Mouse (Mus musculus): ENCODE measurements at regions not wholly inside any gene's neighbourhood (a gene's known extent, or its start where the extent isn't known, plus 50 kb on each side); places are given as distances from the start of the nearest gene placed in this dataset.

DNA sequence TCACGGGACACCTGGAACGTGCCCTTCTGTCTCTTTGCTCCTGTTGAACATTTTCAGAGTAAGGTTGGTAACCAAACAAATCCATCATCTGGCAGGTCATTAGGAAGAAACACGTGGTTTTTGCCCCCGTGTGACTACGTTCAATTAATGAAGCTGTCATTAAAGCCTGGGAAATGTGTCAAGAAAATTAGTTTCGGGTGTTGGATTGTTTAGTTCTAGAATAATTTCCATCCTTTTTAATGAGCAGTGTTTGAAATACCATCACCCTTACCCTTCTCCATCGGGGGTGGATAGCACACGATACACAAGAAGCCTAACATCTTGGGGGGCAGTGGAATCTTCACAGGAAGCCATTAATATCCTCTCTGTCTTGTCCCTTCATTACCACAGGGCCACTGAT lies 107.7 kb downstream of the Far1 start:
- Histone ChIP-seq H3K4me2 (ENCODE audit: low read depth) (no peak overlapping the region), H3K27me3 (ENCODE audit: control insufficient read depth, insufficient read depth, insufficient read length) (peaks cover 4% of the 10 kb centered on the region), H3ac (ENCODE audit: control insufficient read depth, insufficient read length) (no peak overlapping the region), H3K79me2 (ENCODE audit: control insufficient read depth, insufficient read depth) (no peaks in the 10 kb centered on the region), H3K4me3 (no peak overlapping the region), H3K36me3 (ENCODE audit: control insufficient read depth, insufficient read depth) (no peaks in the 10 kb centered on the region)
- no peak for TF ChIP-seq USF1 (IDR thresholded peaks at IDR 0.05; ENCODE audit: low read depth)
- TF ChIP-seq REST (IDR thresholded peaks at IDR 0.05; ENCODE audit: insufficient read depth, insufficient read length) = no peak
- no peak for TF ChIP-seq MYOD1 (IDR thresholded peaks at IDR 0.05; ENCODE audit: control insufficient read depth in 1 of 3, insufficient read length in 2 of 3, low read depth in 2 of 3)
- TF ChIP-seq SRF (IDR thresholded peaks at IDR 0.05; ENCODE audit: control insufficient read depth, insufficient read length, low read depth) = no peak

DNA sequence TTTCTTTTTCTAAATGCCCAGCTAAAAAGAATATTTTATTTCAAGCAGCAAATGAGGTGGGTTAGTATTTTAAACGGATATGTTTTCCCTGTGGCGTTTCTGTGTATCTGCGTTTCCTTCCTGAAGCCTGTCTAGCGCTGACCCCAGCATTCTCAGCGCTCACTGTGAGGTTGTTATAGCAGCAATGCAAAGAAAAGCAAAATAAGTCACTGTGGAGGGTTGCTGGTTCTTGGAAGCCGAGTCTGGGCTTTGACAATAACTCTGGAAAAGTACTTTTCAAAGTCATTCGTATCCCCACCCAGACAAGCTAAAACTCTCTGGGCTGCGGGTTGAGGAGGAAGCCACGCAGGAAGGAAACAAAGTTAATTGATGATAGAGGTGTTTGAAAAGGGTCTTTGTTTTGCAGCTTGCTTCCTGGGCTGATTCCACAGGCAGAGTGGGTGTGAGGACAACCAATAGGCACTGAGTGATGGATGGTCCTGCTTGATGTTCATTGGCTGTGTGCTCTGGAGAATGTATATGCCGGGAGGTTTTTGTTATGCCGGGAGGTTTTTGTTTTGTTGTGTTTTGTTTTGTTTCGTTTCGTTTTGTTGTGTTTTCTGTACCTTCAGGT lies 108.4 kb downstream of the Far1 start:
- Histone ChIP-seq H3K4me2 (ENCODE audit: low read depth) (no peak overlapping the region), H3K27me3 (ENCODE audit: control insufficient read depth, insufficient read depth, insufficient read length) (peaks cover 4% of the 10 kb centered on the region), H3K4me3 (no peak overlapping the region), H3K79me2 (ENCODE audit: control insufficient read depth, insufficient read depth) (no peaks in the 10 kb centered on the region), H3K36me3 (ENCODE audit: control insufficient read depth, insufficient read depth) (no peaks in the 10 kb centered on the region), H3ac (ENCODE audit: control insufficient read depth, insufficient read length) (no peak overlapping the region)
- TF ChIP-seq POLR2A (IDR thresholded peaks at IDR 0.05; ENCODE audit: insufficient read length, low read depth) (no peak), E2F4 (IDR thresholded peaks at IDR 0.05; ENCODE audit: insufficient read depth) (no peak), TCF12 (IDR thresholded peaks at IDR 0.05; ENCODE audit: insufficient read depth, poor library complexity, severe bottlenecking) (no peak), REST (IDR thresholded peaks at IDR 0.05; ENCODE audit: insufficient read depth, insufficient read length) (no peak), SRF (IDR thresholded peaks at IDR 0.05; ENCODE audit: control insufficient read depth, insufficient read length, low read depth) (no peak), USF1 (IDR thresholded peaks at IDR 0.05; ENCODE audit: low read depth) (no peak)

DNA sequence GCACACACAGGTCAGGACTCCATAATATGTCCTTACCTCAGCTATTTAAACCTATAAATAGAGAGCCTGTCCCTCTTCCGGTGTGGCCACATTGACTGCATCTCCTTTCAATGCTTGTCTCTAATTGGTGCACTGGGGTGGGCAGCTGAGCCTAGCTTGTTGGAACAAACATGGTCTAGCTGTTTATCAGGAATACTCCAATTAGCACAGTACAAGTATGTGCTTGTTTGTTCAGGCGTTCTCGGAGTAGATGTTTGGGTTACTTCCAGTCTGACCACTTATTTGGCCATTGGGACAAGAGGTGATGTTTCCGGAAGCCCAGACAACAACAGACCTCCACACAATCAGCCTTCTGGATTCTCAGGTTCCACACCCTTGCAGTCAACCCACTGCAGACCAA lies 109.7 kb downstream of the Far1 start:
- Histone ChIP-seq H3K27me3 (ENCODE audit: control insufficient read depth, insufficient read depth, insufficient read length) (peaks cover 4% of the 10 kb centered on the region), H3K4me2 (ENCODE audit: low read depth) (no peak overlapping the region), H3K4me3 (no peak overlapping the region), H3ac (ENCODE audit: control insufficient read depth, insufficient read length) (no peak overlapping the region), H3K79me2 (ENCODE audit: control insufficient read depth, insufficient read depth) (no peaks in the 10 kb centered on the region), H3K36me3 (ENCODE audit: control insufficient read depth, insufficient read depth) (no peaks in the 10 kb centered on the region)
- TF ChIP-seq MYOG (IDR thresholded peaks at IDR 0.05; ENCODE audit: control insufficient read depth in 1 of 3, insufficient read depth in 1 of 3, insufficient read length in 2 of 3, low read depth in 2 of 3) (no peak), USF1 (IDR thresholded peaks at IDR 0.05; ENCODE audit: low read depth) (no peak), REST (IDR thresholded peaks at IDR 0.05; ENCODE audit: insufficient read depth, insufficient read length) (no peak), CEBPB (IDR thresholded peaks at IDR 0.05; ENCODE audit: insufficient read depth, poor library complexity, severe bottlenecking) (no peak)

DNA sequence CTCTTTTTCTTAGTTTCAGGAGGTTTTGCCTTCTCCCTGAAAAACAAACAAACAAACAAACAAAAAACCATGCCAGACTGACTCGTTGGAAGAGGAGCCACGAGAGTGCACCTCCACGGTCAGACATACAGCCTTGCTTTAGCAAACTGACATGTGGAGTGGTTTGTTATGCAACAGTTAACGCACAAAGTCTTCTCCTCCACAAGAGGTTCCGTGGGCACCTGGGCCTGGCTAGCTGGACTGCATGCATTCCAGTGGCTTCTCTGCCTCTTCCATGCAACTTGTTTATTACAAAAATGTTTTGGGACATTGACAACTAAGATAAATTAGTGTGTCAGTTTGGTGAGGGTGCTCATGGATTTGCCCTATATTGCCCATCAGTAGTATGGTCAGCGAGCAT lies 110.3 kb downstream of the Far1 start:
- Histone ChIP-seq H3ac (ENCODE audit: control insufficient read depth, insufficient read length) (no peak overlapping the region), H3K36me3 (ENCODE audit: control insufficient read depth, insufficient read depth) (no peaks in the 10 kb centered on the region), H3K79me2 (ENCODE audit: control insufficient read depth, insufficient read depth) (no peaks in the 10 kb centered on the region), H3K4me2 (ENCODE audit: low read depth) (no peak overlapping the region), H3K4me3 (no peak overlapping the region), H3K27me3 (ENCODE audit: control insufficient read depth, insufficient read depth, insufficient read length) (peaks cover 4% of the 10 kb centered on the region)
- TF ChIP-seq REST (IDR thresholded peaks at IDR 0.05; ENCODE audit: insufficient read depth, insufficient read length) (no peak), TCF3 (IDR thresholded peaks at IDR 0.05; ENCODE audit: insufficient read length, low read depth) (no peak), POLR2AphosphoS2 (IDR thresholded peaks at IDR 0.05; ENCODE audit: insufficient read length, low read depth) (no peak), MAX (IDR thresholded peaks at IDR 0.05; ENCODE audit: low read depth) (no peak), MYOD1 (IDR thresholded peaks at IDR 0.05; ENCODE audit: control insufficient read depth in 1 of 3, insufficient read length in 2 of 3, low read depth in 2 of 3) (no peak), TCF12 (IDR thresholded peaks at IDR 0.05; ENCODE audit: insufficient read depth, poor library complexity, severe bottlenecking) (no peak), E2F4 (IDR thresholded peaks at IDR 0.05; ENCODE audit: insufficient read depth) (no peak), MYOG (IDR thresholded peaks at IDR 0.05; ENCODE audit: control insufficient read depth in 1 of 3, insufficient read depth in 1 of 3, insufficient read length in 2 of 3, low read depth in 2 of 3) (no peak), USF1 (IDR thresholded peaks at IDR 0.05; ENCODE audit: low read depth) (no peak), SRF (IDR thresholded peaks at IDR 0.05; ENCODE audit: control insufficient read depth, insufficient read length, low read depth) (no peak), POLR2A (IDR thresholded peaks at IDR 0.05; ENCODE audit: insufficient read length, low read depth) (no peak), CEBPB (IDR thresholded peaks at IDR 0.05; ENCODE audit: insufficient read depth, poor library complexity, severe bottlenecking) (no peak)

DNA sequence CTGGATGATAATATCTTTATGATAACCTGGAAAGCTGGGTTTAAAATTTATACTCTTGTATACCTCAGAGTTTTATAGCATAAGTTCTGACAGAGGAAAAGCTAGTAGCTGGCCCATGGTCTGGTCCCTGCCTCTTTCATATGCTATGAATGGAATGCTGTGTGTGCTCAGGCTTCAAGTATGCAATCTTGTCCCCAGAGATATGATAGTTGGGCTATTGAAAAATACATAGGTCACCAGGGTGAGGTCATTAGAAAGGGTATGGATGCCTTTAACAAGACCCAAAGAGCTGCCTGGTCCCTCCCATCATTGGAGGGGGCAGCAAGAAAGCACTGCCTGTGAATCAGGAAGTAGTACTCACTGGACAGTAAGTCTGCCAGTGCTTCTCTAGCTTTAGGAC lies 113.1 kb downstream of the Far1 start:
- no peak overlapping the region for H3ac ChIP-seq (ENCODE audit: control insufficient read depth, insufficient read length)
- H3K79me2 ChIP-seq (ENCODE audit: control insufficient read depth, insufficient read depth) = no peaks in the 10 kb centered on the region
- no peak overlapping the region for H3K4me3 ChIP-seq
- no peaks in the 10 kb centered on the region for H3K36me3 ChIP-seq (ENCODE audit: control insufficient read depth, insufficient read depth)
- TF ChIP-seq CEBPB (IDR thresholded peaks at IDR 0.05; ENCODE audit: insufficient read depth, poor library complexity, severe bottlenecking) (no peak), TCF3 (IDR thresholded peaks at IDR 0.05; ENCODE audit: insufficient read length, low read depth) (no peak), REST (IDR thresholded peaks at IDR 0.05; ENCODE audit: insufficient read depth, insufficient read length) (no peak), E2F4 (IDR thresholded peaks at IDR 0.05; ENCODE audit: insufficient read depth) (no peak), USF1 (IDR thresholded peaks at IDR 0.05; ENCODE audit: low read depth) (no peak), SRF (IDR thresholded peaks at IDR 0.05; ENCODE audit: control insufficient read depth, insufficient read length, low read depth) (no peak), MAX (IDR thresholded peaks at IDR 0.05; ENCODE audit: low read depth) (no peak), TCF12 (IDR thresholded peaks at IDR 0.05; ENCODE audit: insufficient read depth, poor library complexity, severe bottlenecking) (no peak), POLR2AphosphoS2 (IDR thresholded peaks at IDR 0.05; ENCODE audit: insufficient read length, low read depth) (no peak), MYOG (IDR thresholded peaks at IDR 0.05; ENCODE audit: control insufficient read depth in 1 of 3, insufficient read depth in 1 of 3, insufficient read length in 2 of 3, low read depth in 2 of 3) (no peak), MYOD1 (IDR thresholded peaks at IDR 0.05; ENCODE audit: control insufficient read depth in 1 of 3, insufficient read length in 2 of 3, low read depth in 2 of 3) (no peak), POLR2A (IDR thresholded peaks at IDR 0.05; ENCODE audit: insufficient read length, low read depth) (no peak)
- no peak overlapping the region for H3K4me2 ChIP-seq (ENCODE audit: low read depth)
- peaks cover 4% of the 10 kb centered on the region for H3K27me3 ChIP-seq (ENCODE audit: control insufficient read depth, insufficient read depth, insufficient read length)
